Mouse (Mus musculus) embryonic facial prominence, embryonic 15.5 days (tissue): ENCODE measurements around the gene 4930426L09Rik. TPM values are rescaled to one million over a fixed set of nuclear protein-coding genes. Genes with fewer than 3 reads are reported as not detected.

Experiments used
- ATAC-seq: fragments of 200-750 bp; cut with Nextera tagmentation; 2 replicates; pipeline ENCODE4 v1.8.0; 2017; ENCODE audit warnings: low read depth, moderate TSS enrichment; ENCODE audit not compliant: insufficient number of reproducible peaks, low FRiP score, low TSS enrichment
- H3K27ac ChIP-seq: fragments of 300-500 bp; sonication (generic); replicated peaks from 2 replicates; pipeline ENCODE4 v1.5.1; 2015; ENCODE audit warnings: mild to moderate bottlenecking, inconsistent platforms
- H3K27me3 ChIP-seq: fragments of 300-500 bp; sonication (generic); 2 replicates; pipeline ENCODE4 v1.6.1; 2015; ENCODE audit warnings: inconsistent platforms
- H3K36me3 ChIP-seq: fragments of 300-500 bp; sonication (generic); 2 replicates; pipeline ENCODE4 v1.6.1; 2015; ENCODE audit warnings: mild to moderate bottlenecking, inconsistent platforms
- H3K4me1 ChIP-seq: fragments of 300-500 bp; sonication (generic); 2 replicates; pipeline ENCODE4 v1.6.1; 2015; ENCODE audit warnings: inconsistent platforms
- H3K4me2 ChIP-seq: fragments of 300-500 bp; sonication (generic); replicated peaks from 2 replicates; pipeline ENCODE4 v1.6.1; 2015; ENCODE audit warnings: mild to moderate bottlenecking, inconsistent platforms
- H3K4me3 ChIP-seq: fragments of 300-500 bp; sonication (generic); replicated peaks from 2 replicates; pipeline ENCODE4 v1.5.1; 2015; ENCODE audit warnings: mild to moderate bottlenecking, inconsistent platforms
- H3K9ac ChIP-seq: fragments of 300-500 bp; sonication (generic); 2 replicates; pipeline ENCODE4 v1.6.1; 2015; ENCODE audit warnings: inconsistent platforms
- H3K9me3 ChIP-seq: fragments of 300-500 bp; sonication (generic); replicated peaks from 2 replicates; pipeline ENCODE4 v1.6.1; 2016; ENCODE audit warnings: inconsistent platforms
- WGBS: fragments of 180-500 bp; shearing (Covaris S2); methylation state at CpG from one replicate; pipeline ENCODE4 v1.1.7; 2015; 5-methylcytosine and 5-hydroxymethylcytosine counted together
- polyA plus RNA-seq: library from polyadenylated mRNA; unstranded; fragments of >200 nt; fragmentation: Nextera tagmentation; extraction: Ambion mirVana; gene quantifications from 2 replicates; pipeline ENCODE4 v1.2.1, GENCODE M21; 2015

4930426L09Rik gene
- polyA plus RNA-seq, 1 experiment from 2014 or later = 0.69 TPM

DNA sequence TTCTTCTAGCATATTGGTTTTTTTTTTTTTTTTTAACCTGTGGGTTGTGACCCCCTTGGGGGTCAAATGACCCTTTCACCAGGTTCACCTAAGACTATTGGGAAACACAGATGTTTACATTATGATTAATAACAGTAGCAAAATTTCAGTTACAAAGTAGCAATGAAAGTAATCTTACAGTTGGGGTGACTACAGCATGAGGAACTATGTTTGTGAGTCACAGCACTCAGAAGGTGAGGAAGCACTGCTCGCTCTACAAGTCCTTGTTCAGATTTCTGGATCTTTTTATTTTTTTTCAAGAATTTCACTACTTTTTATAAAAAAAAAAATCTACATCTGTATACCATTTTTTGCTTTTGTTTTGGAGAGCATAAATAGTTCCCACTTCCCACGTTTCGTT lies 26.6 kb upstream of the 4930426L09Rik start:
- H3K9ac ChIP-seq = no peak overlapping the region
- no peaks in the 10 kb centered on the region for H3K4me1 ChIP-seq
- 89% methylated on average over 3 of the region's 3 CpGs for WGBS
- ATAC-seq = no peak
- H3K4me3 ChIP-seq = no peak overlapping the region
- H3K27me3 ChIP-seq = no peaks in the 10 kb centered on the region
- H3K27ac ChIP-seq = no peak overlapping the region
- H3K4me2 ChIP-seq = no peak overlapping the region
- H3K9me3 ChIP-seq = 0 out of 2 replicates have a peak, but pooled peaks cover 8% of the 10 kb centered on the region
- H3K36me3 ChIP-seq = no peaks in the 10 kb centered on the region

- Histone ChIP-seq H3K27me3 (no peaks in the 10 kb centered on the region), H3K27ac (no peak overlapping the region), H3K4me2 (no peak overlapping the region), H3K4me1 (no peaks in the 10 kb centered on the region), H3K36me3 (no peaks in the 10 kb centered on the region), H3K9ac (no peak overlapping the region), H3K4me3 (no peak overlapping the region), H3K9me3 (0 out of 2 replicates have a peak, but pooled peaks cover 8% of the 10 kb centered on the region)
- WGBS = 50% methylated on average over 4 of the region's 4 CpGs
- no peak for ATAC-seq
Observed at GRCm38 (mm10) chr2:18974882-18975645, 23.1 kb upstream of the 4930426L09Rik start.

GRCm38 (mm10) chr2:18976175-18976574 lies 22.0 kb upstream of the 4930426L09Rik start:
- H3K4me1 ChIP-seq = no peaks in the 10 kb centered on the region
- no peaks in the 10 kb centered on the region for H3K27me3 ChIP-seq
- no peak overlapping the region for H3K9ac ChIP-seq
- 0 out of 2 replicates have a peak, but pooled peaks cover 8% of the 10 kb centered on the region for H3K9me3 ChIP-seq
- no peaks in the 10 kb centered on the region for H3K36me3 ChIP-seq
- no peak for ATAC-seq
- H3K4me2 ChIP-seq = no peak overlapping the region
- no peak overlapping the region for H3K4me3 ChIP-seq
- H3K27ac ChIP-seq = no peak overlapping the region
- WGBS = 86% methylated on average over 2 of the region's 2 CpGs

DNA sequence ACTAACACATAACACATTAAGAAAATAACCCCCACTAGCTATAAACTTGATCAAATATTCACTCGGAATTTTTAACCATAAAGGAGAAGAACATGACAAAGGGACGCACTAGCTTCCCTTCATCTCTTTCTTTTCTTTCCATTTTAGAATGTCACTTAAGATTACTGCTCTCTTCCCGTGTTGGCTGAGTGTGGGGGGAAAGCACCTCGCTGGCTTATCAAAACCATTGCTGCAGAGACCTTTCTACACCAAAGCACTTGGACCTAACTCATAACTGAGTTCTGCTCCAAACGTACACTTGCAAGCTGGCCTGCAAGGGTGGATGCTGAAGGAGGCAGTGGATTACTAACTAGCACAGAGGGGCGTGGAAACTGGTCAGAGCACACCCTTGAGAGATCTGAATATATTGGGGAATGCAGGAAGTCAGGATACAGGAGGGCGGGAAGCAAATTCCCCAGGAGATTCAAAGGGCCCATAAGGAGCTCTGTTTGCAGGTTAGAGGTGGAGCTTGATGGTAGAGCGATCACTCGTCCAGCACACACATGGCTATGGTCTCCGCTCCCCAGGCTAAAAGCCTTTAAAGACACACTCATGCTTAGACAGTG lies 20.8 kb upstream of the 4930426L09Rik start:
- H3K27ac ChIP-seq = no peak overlapping the region
- no peak overlapping the region for H3K9ac ChIP-seq
- H3K9me3 ChIP-seq = 0 out of 2 replicates have a peak, but pooled peaks cover 8% of the 10 kb centered on the region
- no peak for ATAC-seq
- no peak overlapping the region for H3K4me2 ChIP-seq
- WGBS = 84% methylated on average over 10 of the region's 10 CpGs
- H3K4me3 ChIP-seq = no peak overlapping the region
- no peaks in the 10 kb centered on the region for H3K36me3 ChIP-seq
- H3K4me1 ChIP-seq = no peaks in the 10 kb centered on the region
- H3K27me3 ChIP-seq = no peaks in the 10 kb centered on the region

- Histone ChIP-seq H3K4me3 (no peak overlapping the region), H3K27ac (no peak overlapping the region), H3K27me3 (no peaks in the 10 kb centered on the region), H3K36me3 (no peaks in the 10 kb centered on the region), H3K4me1 (no peaks in the 10 kb centered on the region), H3K4me2 (no peak overlapping the region), H3K9ac (no peak overlapping the region), H3K9me3 (no peaks in the 10 kb centered on the region)
- ATAC-seq = no peak
- WGBS = 85% methylated on average over 4 of the region's 4 CpGs
Observed at GRCm38 (mm10) chr2:18979046-18979445, 19.1 kb upstream of the 4930426L09Rik start.

DNA sequence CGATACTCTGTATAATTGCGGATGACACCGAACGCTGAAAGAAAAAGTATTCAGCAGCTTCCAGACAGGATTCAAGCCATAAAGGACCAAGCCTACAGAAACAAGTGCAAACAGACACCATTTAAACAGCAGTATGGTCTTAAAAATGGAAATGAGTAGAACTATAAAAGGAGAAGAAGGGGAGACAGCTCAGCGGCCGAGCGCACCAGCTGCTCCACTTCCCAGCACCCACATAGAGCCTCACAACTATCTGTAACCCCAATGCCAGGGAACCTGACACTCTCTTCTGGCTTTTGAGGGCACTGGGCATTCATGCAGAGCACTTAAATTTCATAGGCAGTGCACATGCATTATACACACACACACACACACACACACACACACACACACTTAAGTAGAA lies 18.5 kb upstream of the 4930426L09Rik start:
- no peaks in the 10 kb centered on the region for H3K9me3 ChIP-seq
- H3K36me3 ChIP-seq = no peaks in the 10 kb centered on the region
- no peaks in the 10 kb centered on the region for H3K4me1 ChIP-seq
- H3K27ac ChIP-seq = no peak overlapping the region
- WGBS = 83% methylated on average over 7 of the region's 7 CpGs
- no peak overlapping the region for H3K9ac ChIP-seq
- no peak for ATAC-seq
- H3K27me3 ChIP-seq = no peaks in the 10 kb centered on the region
- H3K4me3 ChIP-seq = no peak overlapping the region
- no peak overlapping the region for H3K4me2 ChIP-seq

GRCm38 (mm10) chr2:18982581-18982980 lies 15.6 kb upstream of the 4930426L09Rik start:
- no peak overlapping the region for H3K4me3 ChIP-seq

DNA sequence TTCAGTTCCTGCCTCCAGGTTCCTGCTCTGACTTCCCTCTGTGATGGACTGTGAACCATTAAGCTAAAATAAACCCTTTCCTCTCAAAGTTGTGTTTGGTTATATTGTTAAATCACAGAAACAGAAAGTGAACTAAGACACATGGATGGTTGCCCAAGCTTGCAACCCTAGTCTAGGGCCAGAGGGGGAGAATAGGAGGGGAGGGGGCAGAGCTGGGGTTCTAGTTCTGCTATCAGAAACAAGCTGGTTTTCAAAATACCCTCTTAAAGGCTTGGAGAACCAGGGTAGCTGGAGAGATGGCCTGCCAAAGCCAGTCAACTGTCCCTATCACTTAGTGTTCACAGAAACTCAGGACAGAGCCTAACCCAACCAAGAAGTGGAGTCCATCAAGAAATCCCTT lies 14.6 kb upstream of the 4930426L09Rik start:
- Histone ChIP-seq H3K4me1 (no peaks in the 10 kb centered on the region), H3K9ac (no peak overlapping the region), H3K4me3 (no peak overlapping the region), H3K27me3 (no peaks in the 10 kb centered on the region), H3K9me3 (no peaks in the 10 kb centered on the region), H3K27ac (no peak overlapping the region), H3K36me3 (no peaks in the 10 kb centered on the region), H3K4me2 (no peak overlapping the region)
- no peak for ATAC-seq

More at GRCm38 (mm10) chr2:18982581-18982980, 15.6 kb upstream of the 4930426L09Rik start:
- 75% methylated on average over 6 of the region's 6 CpGs for WGBS
- H3K36me3 ChIP-seq = no peaks in the 10 kb centered on the region
- no peak overlapping the region for H3K27ac ChIP-seq
- H3K9ac ChIP-seq = no peak overlapping the region
- ATAC-seq = no peak
- H3K27me3 ChIP-seq = no peaks in the 10 kb centered on the region
- no peaks in the 10 kb centered on the region for H3K9me3 ChIP-seq
- no peak overlapping the region for H3K4me2 ChIP-seq
- H3K4me1 ChIP-seq = no peaks in the 10 kb centered on the region

- Histone ChIP-seq H3K4me1 (no peaks in the 10 kb centered on the region), H3K4me3 (no peak overlapping the region), H3K36me3 (no peaks in the 10 kb centered on the region), H3K27ac (no peak overlapping the region), H3K27me3 (no peaks in the 10 kb centered on the region), H3K9ac (no peak overlapping the region), H3K4me2 (no peak overlapping the region), H3K9me3 (no peaks in the 10 kb centered on the region)
- ATAC-seq = no peak
- WGBS = 89% methylated on average over 15 of the region's 15 CpGs
Observed at GRCm38 (mm10) chr2:18984095-18984847, 13.9 kb upstream of the 4930426L09Rik start.

- Histone ChIP-seq H3K4me1 (no peaks in the 10 kb centered on the region), H3K9ac (no peak overlapping the region), H3K4me3 (no peak overlapping the region), H3K4me2 (no peak overlapping the region), H3K36me3 (no peaks in the 10 kb centered on the region), H3K9me3 (no peaks in the 10 kb centered on the region), H3K27ac (no peak overlapping the region), H3K27me3 (no peaks in the 10 kb centered on the region)
- no peak for ATAC-seq
- WGBS = 85% methylated on average over 3 of the region's 3 CpGs
Observed at GRCm38 (mm10) chr2:18985506-18985905, 12.6 kb upstream of the 4930426L09Rik start.

DNA sequence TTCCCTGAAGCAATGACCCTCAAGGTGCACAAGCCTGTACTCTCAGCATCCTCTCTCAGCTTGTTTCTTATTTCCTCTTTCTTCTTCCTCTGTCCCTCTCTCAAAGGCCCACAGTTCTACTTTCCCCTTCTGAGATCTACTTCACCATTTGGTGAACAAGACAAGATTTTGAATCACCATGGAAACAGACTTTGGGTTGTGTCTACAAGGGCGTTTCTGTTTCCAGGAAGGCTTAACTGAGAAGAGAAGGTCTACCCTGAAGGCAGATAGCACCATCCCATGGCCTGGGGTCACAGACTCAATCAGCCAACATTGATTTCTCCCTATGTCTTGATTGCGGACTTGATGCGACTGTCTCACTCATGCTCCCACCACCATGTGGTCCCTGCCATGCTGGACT lies 9.3 kb upstream of the 4930426L09Rik start:
- no peak for ATAC-seq
- Histone ChIP-seq H3K9ac (no peak overlapping the region), H3K27me3 (no peaks in the 10 kb centered on the region), H3K4me3 (no peak overlapping the region), H3K4me1 (0 out of 2 replicates have a peak, but pooled peaks cover 3% of the 10 kb centered on the region), H3K4me2 (no peak overlapping the region), H3K27ac (no peak overlapping the region), H3K36me3 (no peaks in the 10 kb centered on the region), H3K9me3 (no peaks in the 10 kb centered on the region)
- WGBS = 79% methylated on average over 3 of the region's 3 CpGs
